Mouse (Mus musculus): ENCODE data around the gene Ddost. TPM values are rescaled to one million over a fixed set of nuclear protein-coding genes. Genes with fewer than 3 reads are reported as not detected.

Ddost gene
- polyA plus RNA-seq, 1 experiment, result 221 TPM

DNA sequence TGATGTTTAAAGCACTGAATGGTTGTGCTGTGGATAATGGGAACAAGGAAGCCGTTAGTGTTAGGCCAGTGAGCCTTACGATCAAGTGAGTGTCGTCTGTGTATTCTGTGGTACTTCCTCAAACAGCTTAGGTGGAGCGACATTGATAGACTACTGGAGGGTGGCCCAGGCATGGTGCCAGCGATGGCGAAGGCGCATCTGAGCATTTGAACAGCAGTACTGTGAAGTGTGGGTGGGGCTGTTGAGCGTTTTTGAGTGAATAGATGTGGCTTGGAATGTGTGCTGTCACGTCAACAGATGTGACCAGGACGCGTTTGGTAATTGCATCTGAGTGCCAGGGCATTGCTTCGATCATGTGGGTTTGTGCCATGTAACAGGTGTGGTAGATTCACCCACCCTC lies 3.2 kb downstream of the Ddost start:
- Histone ChIP-seq H3K4me3 (ENCODE audit: insufficient read depth, low read length) (no peak overlapping the region), H3K4me1 (ENCODE audit: control insufficient read depth, insufficient read depth, low read length) (peaks cover 3% of the 10 kb centered on the region), H3K27ac (ENCODE audit: insufficient read depth, low read length) (no peak overlapping the region)
- TF ChIP-seq CTCF (IDR thresholded peaks at IDR 0.05; ENCODE audit: borderline replicate concordance, insufficient read depth, low read length) (no peak), POLR2A (IDR thresholded peaks at IDR 0.05; ENCODE audit: low read depth, low read length) (no peak)

DNA sequence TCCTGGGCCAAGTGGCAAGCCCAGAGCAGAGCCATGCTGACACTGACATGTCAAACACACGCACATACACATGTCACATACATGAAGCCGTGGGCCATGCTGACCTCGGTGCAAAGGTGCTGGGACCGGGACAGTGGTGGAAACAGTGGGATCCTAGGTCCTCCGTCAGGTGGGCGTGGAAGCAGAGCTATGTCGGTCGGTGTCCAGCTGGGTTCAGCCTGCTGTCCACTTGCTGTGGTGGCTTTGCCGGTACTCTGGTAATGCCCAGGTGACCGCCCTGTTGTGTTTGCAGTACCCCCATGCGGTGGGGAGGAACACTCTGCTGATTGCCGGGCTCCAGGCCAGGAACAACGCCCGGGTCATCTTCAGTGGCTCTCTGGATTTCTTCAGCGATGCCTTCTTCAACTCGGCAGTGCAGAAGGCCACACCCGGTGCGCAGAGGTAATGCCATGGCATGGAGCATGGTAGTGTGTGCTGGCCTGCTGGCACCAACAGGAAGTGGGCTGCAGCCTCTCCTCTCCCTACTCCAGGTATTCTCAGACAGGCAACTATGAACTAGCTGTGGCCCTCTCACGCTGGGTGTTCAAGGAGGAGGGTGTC lies 5.9 kb downstream of the Ddost start:
- H3K4me1 ChIP-seq (ENCODE audit: control insufficient read depth, insufficient read depth, low read length), result peaks cover 3% of the 10 kb centered on the region
- no peak for TF ChIP-seq POLR2A (IDR thresholded peaks at IDR 0.05; ENCODE audit: low read depth, low read length)
- TF ChIP-seq CTCF (IDR thresholded peaks at IDR 0.05; ENCODE audit: borderline replicate concordance, insufficient read depth, low read length), result no peak
- H3K27ac ChIP-seq (ENCODE audit: insufficient read depth, low read length), result no peak overlapping the region
- no peak overlapping the region for H3K4me3 ChIP-seq (ENCODE audit: insufficient read depth, low read length)

DNA sequence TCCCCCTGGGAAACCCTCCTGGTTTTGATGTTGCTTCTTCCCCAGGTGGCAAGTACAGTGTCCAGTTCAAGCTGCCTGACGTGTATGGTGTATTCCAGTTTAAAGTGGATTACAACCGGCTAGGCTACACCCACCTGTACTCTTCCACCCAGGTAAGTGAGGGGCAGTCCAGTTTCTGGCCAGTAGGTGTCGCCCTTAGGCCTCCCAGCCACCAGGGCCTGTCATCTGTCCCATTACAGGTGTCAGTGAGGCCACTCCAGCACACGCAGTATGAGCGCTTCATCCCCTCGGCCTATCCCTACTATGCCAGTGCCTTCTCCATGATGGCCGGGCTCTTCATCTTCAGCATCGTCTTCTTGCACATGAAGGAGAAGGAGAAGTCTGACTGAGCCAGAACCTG lies 7.1 kb downstream of the Ddost start:
- Histone ChIP-seq H3K27ac (ENCODE audit: insufficient read depth, low read length) (no peak overlapping the region), H3K4me1 (ENCODE audit: control insufficient read depth, insufficient read depth, low read length) (no peaks in the 10 kb centered on the region), H3K4me3 (ENCODE audit: insufficient read depth, low read length) (no peak overlapping the region)
- TF ChIP-seq CTCF (IDR thresholded peaks at IDR 0.05; ENCODE audit: borderline replicate concordance, insufficient read depth, low read length) (peak; percentile 86), POLR2A (IDR thresholded peaks at IDR 0.05; ENCODE audit: low read depth, low read length) (no peak)

DNA sequence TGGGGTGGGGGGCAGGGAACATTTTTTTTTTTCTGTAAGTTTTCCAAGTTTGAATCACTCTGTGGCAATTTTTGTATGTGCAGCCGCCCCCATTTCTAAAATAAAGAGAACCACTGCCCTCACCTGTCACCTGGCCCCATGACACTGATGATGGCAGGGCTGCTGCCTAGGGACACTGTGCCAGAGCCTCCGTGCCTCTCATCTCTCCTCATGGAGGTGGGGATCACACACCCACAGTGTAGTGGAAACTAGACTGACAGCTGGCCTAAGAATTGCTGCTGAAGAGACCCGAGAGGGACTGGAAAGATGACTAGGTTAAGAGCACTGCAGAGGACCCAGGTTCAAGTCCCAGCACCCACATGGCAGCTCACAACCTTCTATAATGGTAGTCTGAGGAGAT lies 7.6 kb downstream of the Ddost start:
- Histone ChIP-seq H3K4me3 (ENCODE audit: insufficient read depth, low read length) (no peak overlapping the region), H3K4me1 (ENCODE audit: control insufficient read depth, insufficient read depth, low read length) (no peaks in the 10 kb centered on the region), H3K27ac (ENCODE audit: insufficient read depth, low read length) (no peak overlapping the region)
- no peak for TF ChIP-seq POLR2A (IDR thresholded peaks at IDR 0.05; ENCODE audit: low read depth, low read length)
- no peak for TF ChIP-seq CTCF (IDR thresholded peaks at IDR 0.05; ENCODE audit: borderline replicate concordance, insufficient read depth, low read length)

DNA sequence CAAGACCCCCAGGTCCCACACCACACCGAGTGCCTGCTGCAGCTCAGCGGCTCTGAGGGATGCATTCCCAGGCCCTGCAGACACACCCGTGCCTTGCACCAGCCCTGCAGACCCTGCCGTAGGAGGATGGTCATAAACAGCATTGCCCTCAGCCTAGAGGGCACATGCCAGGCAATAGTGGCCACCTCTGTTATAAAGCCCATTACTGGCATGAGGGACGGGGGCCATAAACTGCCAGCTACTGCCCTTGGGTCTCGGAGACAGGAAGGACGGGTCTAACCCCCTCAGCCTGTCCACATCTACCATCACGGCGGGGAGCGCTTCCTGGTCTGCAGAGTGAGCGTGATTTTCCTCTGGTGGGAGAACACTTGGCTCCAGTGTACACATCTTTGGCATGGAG lies 8.5 kb downstream of the Ddost start:
- H3K27ac ChIP-seq (ENCODE audit: insufficient read depth, low read length), result no peak overlapping the region
- no peaks in the 10 kb centered on the region for H3K4me1 ChIP-seq (ENCODE audit: control insufficient read depth, insufficient read depth, low read length)
- H3K4me3 ChIP-seq (ENCODE audit: insufficient read depth, low read length), result no peak overlapping the region
- no peak for TF ChIP-seq CTCF (IDR thresholded peaks at IDR 0.05; ENCODE audit: borderline replicate concordance, insufficient read depth, low read length)
- TF ChIP-seq POLR2A (IDR thresholded peaks at IDR 0.05; ENCODE audit: low read depth, low read length), result no peak

DNA sequence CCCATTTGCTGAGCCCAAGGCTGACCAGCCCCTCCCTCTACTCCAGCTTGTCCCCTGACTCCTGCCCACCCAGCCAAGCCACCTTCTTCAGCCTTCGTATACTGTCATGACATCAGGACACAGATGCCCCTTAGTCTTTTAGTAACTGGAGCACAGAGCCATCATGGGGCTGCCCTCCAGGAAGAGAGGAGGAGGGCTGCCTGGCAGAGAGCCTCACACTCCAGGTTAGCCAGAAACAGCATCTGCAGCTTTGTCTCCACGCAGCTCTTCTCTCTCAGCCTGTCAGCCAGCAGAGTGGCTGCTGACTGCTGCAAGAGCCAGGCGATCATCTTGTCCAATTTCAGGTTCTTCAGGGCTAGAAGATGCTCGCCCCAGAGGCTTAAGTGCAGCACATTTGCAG lies 9.3 kb downstream of the Ddost start:
- TF ChIP-seq CTCF (IDR thresholded peaks at IDR 0.05; ENCODE audit: borderline replicate concordance, insufficient read depth, low read length), result no peak
- TF ChIP-seq POLR2A (IDR thresholded peaks at IDR 0.05; ENCODE audit: low read depth, low read length), result no peak
- Histone ChIP-seq H3K4me3 (ENCODE audit: insufficient read depth, low read length) (no peak overlapping the region), H3K4me1 (ENCODE audit: control insufficient read depth, insufficient read depth, low read length) (peaks cover under 1% of the 10 kb centered on the region; the same call in 1 of the 2 replicates), H3K27ac (ENCODE audit: insufficient read depth, low read length) (no peak overlapping the region)

DNA sequence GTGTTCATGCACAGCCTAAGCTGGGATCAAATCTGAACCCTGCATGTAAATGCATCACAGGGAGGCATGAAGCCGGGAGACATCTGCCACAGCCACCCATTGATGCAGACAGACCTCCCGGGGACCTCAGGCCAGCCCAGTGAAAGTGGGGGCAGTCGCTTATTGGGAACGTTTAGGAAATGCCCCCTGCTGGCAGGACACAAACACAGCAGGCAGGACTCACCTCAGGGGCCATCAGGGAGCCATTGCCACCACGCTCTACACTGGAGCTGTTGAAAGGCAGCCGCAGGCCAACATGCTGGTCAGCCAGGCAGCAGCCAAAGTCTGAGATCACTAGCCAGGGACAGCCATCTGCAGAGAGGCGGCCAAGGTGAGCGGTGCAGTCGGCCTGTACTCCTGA lies 11.3 kb downstream of the Ddost start:
- peaks cover 4% of the 10 kb centered on the region; the same call in 1 of the 2 replicates for H3K4me1 ChIP-seq (ENCODE audit: control insufficient read depth, insufficient read depth, low read length)
- no peak overlapping the region for H3K27ac ChIP-seq (ENCODE audit: insufficient read depth, low read length)
- H3K4me3 ChIP-seq (ENCODE audit: insufficient read depth, low read length), result no peak overlapping the region
- TF ChIP-seq CTCF (IDR thresholded peaks at IDR 0.05; ENCODE audit: borderline replicate concordance, insufficient read depth, low read length) (no peak; the same call in 1 of the 2 replicates), POLR2A (IDR thresholded peaks at IDR 0.05; ENCODE audit: low read depth, low read length) (no peak)

DNA sequence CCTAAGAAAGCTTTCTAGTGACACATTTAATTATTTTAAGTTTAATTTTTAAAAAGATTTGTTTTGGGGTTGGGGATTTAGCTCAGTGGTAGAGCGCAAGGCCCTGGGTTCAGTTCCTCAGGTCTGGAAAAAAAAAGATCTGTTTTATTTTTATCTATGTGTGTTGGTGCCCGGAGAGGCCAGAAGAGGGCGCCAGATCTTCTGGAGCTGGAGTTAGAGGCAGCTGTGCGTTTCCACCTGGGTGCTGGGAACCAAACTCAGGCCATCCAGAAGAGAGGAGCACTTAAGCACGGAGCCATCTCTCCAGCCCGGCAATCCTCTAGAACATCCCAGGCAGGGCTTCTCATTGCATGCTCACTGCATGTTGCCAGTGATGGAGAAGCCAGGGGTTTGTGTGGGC lies 11.8 kb downstream of the Ddost start:
- Histone ChIP-seq H3K27ac (ENCODE audit: insufficient read depth, low read length) (no peak overlapping the region), H3K4me3 (ENCODE audit: insufficient read depth, low read length) (no peak overlapping the region), H3K4me1 (ENCODE audit: control insufficient read depth, insufficient read depth, low read length) (peaks cover 4% of the 10 kb centered on the region; the same call in 1 of the 2 replicates)
- TF ChIP-seq POLR2A (IDR thresholded peaks at IDR 0.05; ENCODE audit: low read depth, low read length) (no peak), CTCF (IDR thresholded peaks at IDR 0.05; ENCODE audit: borderline replicate concordance, insufficient read depth, low read length) (no peak)

DNA sequence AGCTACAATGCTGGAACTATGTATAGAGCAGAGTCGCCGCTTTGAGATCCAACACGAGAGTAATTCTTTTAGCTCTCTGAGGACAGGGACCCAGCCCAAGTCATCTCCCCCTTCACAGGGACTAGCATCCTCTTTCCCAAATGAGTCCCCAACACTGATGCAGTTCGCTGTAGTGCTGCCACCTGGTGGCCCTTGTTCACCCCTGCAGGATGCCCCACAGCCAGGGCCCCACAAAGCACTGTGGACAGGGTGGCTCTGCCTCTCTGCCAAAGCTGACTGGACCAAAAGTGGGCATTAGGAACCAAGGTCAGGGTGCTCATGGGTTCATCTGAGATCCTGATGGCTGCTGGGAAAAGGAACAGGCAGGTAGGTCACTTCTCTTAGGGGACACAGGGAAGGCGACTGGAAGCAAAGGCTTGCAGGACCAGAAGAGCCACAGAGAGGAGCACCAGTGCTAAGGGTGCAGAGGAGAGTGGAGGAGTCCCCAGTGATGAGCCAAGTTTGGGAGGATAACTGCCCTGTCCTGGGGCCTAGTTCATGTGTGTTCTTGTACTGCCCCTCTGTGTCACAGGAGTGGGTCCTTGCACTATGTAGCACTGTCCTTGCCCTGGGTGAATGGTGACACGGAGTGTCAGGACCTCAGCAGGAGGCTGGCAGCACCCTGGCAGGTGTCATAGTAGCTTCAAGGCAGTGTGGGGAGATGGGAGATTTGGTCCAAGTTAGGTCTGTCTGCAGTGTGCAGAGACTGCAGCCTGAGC lies 14.2 kb downstream of the Ddost start:
- peak; percentile 88 for TF ChIP-seq CTCF (IDR thresholded peaks at IDR 0.05; ENCODE audit: borderline replicate concordance, insufficient read depth, low read length)
- TF ChIP-seq POLR2A (IDR thresholded peaks at IDR 0.05; ENCODE audit: low read depth, low read length), result no peak
- H3K4me1 ChIP-seq (ENCODE audit: control insufficient read depth, insufficient read depth, low read length), result peaks cover 4% of the 10 kb centered on the region; the same call in 1 of the 2 replicates
- no peak overlapping the region for H3K27ac ChIP-seq (ENCODE audit: insufficient read depth, low read length)
- H3K4me3 ChIP-seq (ENCODE audit: insufficient read depth, low read length), result no peak overlapping the region

DNA sequence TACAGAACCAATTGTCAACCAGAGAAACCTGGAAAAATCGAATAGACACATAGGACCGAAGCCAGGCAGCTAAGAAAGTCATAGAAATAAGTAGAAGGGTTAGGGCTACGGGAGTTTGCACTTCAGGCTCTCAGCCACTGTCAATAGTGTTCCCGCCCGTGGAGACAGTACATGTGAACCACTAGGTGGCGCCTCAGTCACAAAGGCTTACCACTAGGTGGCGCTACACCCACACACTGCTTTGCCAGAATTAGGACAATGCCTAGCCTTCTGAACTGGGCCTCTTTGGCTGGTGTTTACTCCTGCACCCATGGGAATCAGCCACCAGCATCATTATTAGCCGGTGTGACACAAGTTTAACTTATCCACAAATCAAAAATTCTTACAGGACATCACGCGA lies 15.0 kb downstream of the Ddost start:
- H3K27ac ChIP-seq (ENCODE audit: insufficient read depth, low read length), result no peak overlapping the region
- TF ChIP-seq CTCF (IDR thresholded peaks at IDR 0.05; ENCODE audit: borderline replicate concordance, insufficient read depth, low read length) (peak; percentile 100), POLR2A (IDR thresholded peaks at IDR 0.05; ENCODE audit: low read depth, low read length) (no peak)
- H3K4me3 ChIP-seq (ENCODE audit: insufficient read depth, low read length), result no peak overlapping the region
- peaks cover 4% of the 10 kb centered on the region; the same call in 1 of the 2 replicates for H3K4me1 ChIP-seq (ENCODE audit: control insufficient read depth, insufficient read depth, low read length)

All from embryonic fibroblast, embryonic 13.5 days (primary cell).